Mouse (Mus musculus) retina, postnatal 1 day (tissue): ENCODE measurements around the gene Duxbl1.
"Not testable (repeated sequence)": the region's sequence is repeated elsewhere in the genome, so short reads cannot be mapped to it uniquely, and the experiment has no call there.

Experiments used
- DNase-seq: peaks from one replicate; pipeline ENCODE4 v3.0.0-alpha.2; 2012

The Duxbl1 gene

GRCm38 (mm10) chr14:25978371-25979241 is at the start of gene Duxbl1:
Duxbl1 (plus strand) TSS chr14:25978577.
- DNase-seq = not testable (repeated sequence)

GRCm38 (mm10) chr14:25936867-25937630 is 41.3 kb upstream of the Duxbl1 start:
- not testable (repeated sequence) for DNase-seq

- not testable (repeated sequence) for DNase-seq
Measured at GRCm38 (mm10) chr14:25938004-25938403, 40.4 kb upstream of the Duxbl1 start, which contains the start of gene Cphx1. Cphx1 (plus strand) TSS chr14:25938304.

- not testable (repeated sequence) for DNase-seq
Measured at GRCm38 (mm10) chr14:25957861-25958260, 20.5 kb upstream of the Duxbl1 start.

GRCm38 (mm10) chr14:25979242-25979941 is 1.0 kb downstream of the Duxbl1 start:
- peak; percentile 68 for DNase-seq

- peak; percentile 0 for DNase-seq
Measured at GRCm38 (mm10) chr14:25981880-25982279, 3.5 kb downstream of the Duxbl1 start.

GRCm38 (mm10) chr14:26007462-26007861 is 29.1 kb downstream of the Duxbl1 start:
- not testable (repeated sequence) for DNase-seq

- not testable (repeated sequence) for DNase-seq
Measured at GRCm38 (mm10) chr14:26016414-26016813, 38.0 kb downstream of the Duxbl1 start.

GRCm38 (mm10) chr14:26021555-26021954 is 43.2 kb downstream of the Duxbl1 start:
- DNase-seq = not testable (repeated sequence)

- not testable (repeated sequence) for DNase-seq
Measured at GRCm38 (mm10) chr14:26022831-26023230, 44.5 kb downstream of the Duxbl1 start.

GRCm38 (mm10) chr14:26025653-26026052 is 47.3 kb downstream of the Duxbl1 start:
- DNase-seq = not testable (repeated sequence)

GRCm38 (mm10) chr14:26034364-26034763 is 56.0 kb downstream of the Duxbl1 start:
- DNase-seq = not testable (repeated sequence)

- not testable (repeated sequence) for DNase-seq
Measured at GRCm38 (mm10) chr14:26035439-26035838, 57.1 kb downstream of the Duxbl1 start.
